ENCODE assay signal across 13 mouse cellular contexts in genomic region chr5:111254781-111255180, GRCm38 (mm10).
DNase-seq lines count a peak whose midpoint lies in the region; ATAC-seq and TF ChIP-seq lines count a peak whose summit lies in the region.
"Had no signal": no experiment of that assay in that cellular context is flagged by ENCODE, and none has a peak within 500 bp of the region (broad histone marks: within the 10 kb centered on the region; RNA-seq: fewer than 3 reads in every experiment).

No protein-coding gene starts in this region.

- H3K4me1 ChIP-seq in megakaryocyte, embryonic 14.5 days, result peaks cover 43% of the 10 kb centered on the region
- H3K4me1 ChIP-seq in forebrain, embryonic 15.5 days, result peaks cover 37% of the 10 kb centered on the region
- peaks cover 28% of the 10 kb centered on the region for H3K4me1 ChIP-seq in limb, embryonic 13.5 days
- peaks cover 53% of the 10 kb centered on the region for H3K4me1 ChIP-seq in neural tube, embryonic 15.5 days
- no peaks in the 10 kb centered on the region for H3K4me1 ChIP-seq in intestine, postnatal 0 days (replicated peaks; ENCODE audit: control insufficient read depth, insufficient read depth, low read length)

- no peak for ATAC-seq in megakaryocyte, adult 5-6 weeks (ENCODE audit: poor library complexity, severe bottlenecking)
- no peak; the same call in 1 of the 2 replicates for ATAC-seq in forebrain, embryonic 15.5 days (replicated peaks)
- no peak for ATAC-seq in limb, embryonic 13.5 days (ENCODE audit: low FRiP score, low read depth)
- ATAC-seq in neural tube, embryonic 15.5 days (ENCODE audit: low FRiP score), result no peak
- ATAC-seq in intestine, postnatal 0 days, result no peak

- 70% methylated on average over 11 of the region's 11 CpGs for WGBS in forebrain, embryonic 15.5 days
- 75% methylated on average over 11 of the region's 11 CpGs for WGBS in limb, embryonic 13.5 days
- WGBS in neural tube, embryonic 15.5 days, result 54% methylated on average over 11 of the region's 11 CpGs
- WGBS in intestine, postnatal 0 days, result 78% methylated on average over 11 of the region's 11 CpGs

- TF ChIP-seq CTCF in intestine, postnatal 0 days (IDR thresholded peaks at IDR 0.05; ENCODE audit: low read depth), result no peak

- no peak overlapping the region for H3K9ac ChIP-seq in forebrain, embryonic 15.5 days (replicated peaks)
- H3K9ac ChIP-seq in limb, embryonic 13.5 days, result peak overlapping the region; percentile 39
- H3K9ac ChIP-seq in neural tube, embryonic 15.5 days (replicated peaks), result peak overlapping the region; percentile 39; the same call in 1 of the 2 replicates
- H3K9ac ChIP-seq in intestine, postnatal 0 days (ENCODE audit: low read depth, low read length), result no peak overlapping the region
- H3K9ac ChIP-seq: heart, embryonic 13.5 days; lung, embryonic 14.5 days; stomach, embryonic 15.5 days had no signal

- no peak for DNase-seq in thymus, adult 18-20 months
- DNase-seq in spleen, postnatal 36 days (ENCODE audit: low spot score in 2 of 2), result no peak
- DNase-seq: kidney, postnatal 4 days; lung, embryonic 14.5 days; right cerebral cortex, adult 18-20 months had no signal

- peak overlapping the region; percentile 80 for H3K27ac ChIP-seq in forebrain, embryonic 15.5 days (replicated peaks)
- H3K27ac ChIP-seq in limb, embryonic 13.5 days, result no peak overlapping the region
- H3K27ac ChIP-seq in neural tube, embryonic 15.5 days (replicated peaks), result peak overlapping the region; percentile 91
- H3K27ac ChIP-seq in intestine, postnatal 0 days (ENCODE audit: low read depth, low read length), result no peak overlapping the region
- H3K27ac ChIP-seq: heart, embryonic 13.5 days; stomach, embryonic 15.5 days had no signal

- H3K36me3 ChIP-seq in megakaryocyte, embryonic 14.5 days (replicated peaks; ENCODE audit: low read length), result no peaks in the 10 kb centered on the region
- H3K36me3 ChIP-seq in forebrain, embryonic 15.5 days, result 0 out of 2 replicates have a peak, but pooled peaks cover 3% of the 10 kb centered on the region
- peaks cover 13% of the 10 kb centered on the region for H3K36me3 ChIP-seq in limb, embryonic 13.5 days
- 0 out of 2 replicates have a peak, but pooled peaks cover 2% of the 10 kb centered on the region for H3K36me3 ChIP-seq in neural tube, embryonic 15.5 days
- no peaks in the 10 kb centered on the region for H3K36me3 ChIP-seq in intestine, postnatal 0 days (ENCODE audit: control insufficient read depth, insufficient read depth)
- H3K36me3 ChIP-seq: heart, embryonic 13.5 days; stomach, embryonic 15.5 days had no signal

- no peaks in the 10 kb centered on the region for H3K9me3 ChIP-seq in megakaryocyte, embryonic 14.5 days
- H3K9me3 ChIP-seq in forebrain, embryonic 15.5 days, result no peaks in the 10 kb centered on the region
- no peaks in the 10 kb centered on the region for H3K9me3 ChIP-seq in limb, embryonic 13.5 days
- H3K9me3 ChIP-seq in neural tube, embryonic 15.5 days (replicated peaks), result no peaks in the 10 kb centered on the region
- H3K9me3 ChIP-seq in intestine, postnatal 0 days (ENCODE audit: control insufficient read depth), result no peaks in the 10 kb centered on the region
- H3K9me3 ChIP-seq: heart, embryonic 13.5 days; stomach, embryonic 15.5 days had no signal

- peaks cover 57% of the 10 kb centered on the region for H3K27me3 ChIP-seq in megakaryocyte, embryonic 14.5 days (replicated peaks)
- H3K27me3 ChIP-seq in forebrain, embryonic 15.5 days, result no peaks in the 10 kb centered on the region
- H3K27me3 ChIP-seq in limb, embryonic 13.5 days, result no peaks in the 10 kb centered on the region
- H3K27me3 ChIP-seq in neural tube, embryonic 15.5 days (replicated peaks), result no peaks in the 10 kb centered on the region
- no peaks in the 10 kb centered on the region for H3K27me3 ChIP-seq in intestine, postnatal 0 days (replicated peaks; ENCODE audit: control insufficient read depth, insufficient read depth, low read length)
- H3K27me3 ChIP-seq: stomach, embryonic 15.5 days had no signal

- no peak overlapping the region for H3K4me2 ChIP-seq in forebrain, embryonic 15.5 days (replicated peaks)
- H3K4me2 ChIP-seq in limb, embryonic 13.5 days (replicated peaks), result no peak overlapping the region
- H3K4me2 ChIP-seq in neural tube, embryonic 15.5 days, result 0 out of 2 replicates have a peak overlapping the region, but pooled peaks have one; percentile 48
- no peak overlapping the region for H3K4me2 ChIP-seq in intestine, postnatal 0 days (replicated peaks; ENCODE audit: low read depth)
- H3K4me2 ChIP-seq: heart, embryonic 13.5 days; lung, embryonic 14.5 days; stomach, embryonic 15.5 days had no signal

- H3K4me3 ChIP-seq in megakaryocyte, embryonic 14.5 days (replicated peaks), result peak overlapping the region; percentile 52
- no peak overlapping the region for H3K4me3 ChIP-seq in forebrain, embryonic 15.5 days
- no peak overlapping the region for H3K4me3 ChIP-seq in limb, embryonic 13.5 days
- H3K4me3 ChIP-seq in neural tube, embryonic 15.5 days (replicated peaks), result no peak overlapping the region
- H3K4me3 ChIP-seq in intestine, postnatal 0 days (ENCODE audit: low read depth, low read length), result no peak overlapping the region
- H3K4me3 ChIP-seq: heart, embryonic 13.5 days; stomach, embryonic 15.5 days had no signal

Comparison
In these comparisons a context has a peak if more than half of its experiments do, and no peak if none do; other contexts are left out.
1. H3K27ac ChIP-seq: peak in forebrain, embryonic 15.5 days (single experiment) and neural tube, embryonic 15.5 days (single experiment); none in limb, embryonic 13.5 days (single experiment) and intestine, postnatal 0 days (single experiment).
2. H3K9ac ChIP-seq: peak in limb, embryonic 13.5 days (single experiment) and neural tube, embryonic 15.5 days (single experiment); none in forebrain, embryonic 15.5 days (single experiment) and intestine, postnatal 0 days (single experiment).